Mouse (Mus musculus) embryonic facial prominence, embryonic 13.5 days (tissue): ENCODE data around the gene Nfix. TPM values are rescaled to one million over a fixed set of nuclear protein-coding genes. Genes with fewer than 3 reads are reported as not detected.
A peak's percentile ranks its signal among the peaks of the same experiment; 100 is the strongest.

Source experiments
- ATAC-seq: fragments of 200-750 bp; cut with Nextera tagmentation; 2 replicates; pipeline ENCODE4 v1.8.0; 2017; ENCODE audit warnings: low read depth; ENCODE audit not compliant: insufficient number of reproducible peaks, insufficient read depth, low FRiP score, low TSS enrichment
- H3K27ac ChIP-seq: fragments of 300-500 bp; sonication (generic); 2 replicates; pipeline ENCODE4 v1.5.1; 2015; ENCODE audit warnings: moderate library complexity, mild to moderate bottlenecking, inconsistent platforms
- H3K27me3 ChIP-seq: fragments of 300-500 bp; sonication (generic); 2 replicates; pipeline ENCODE4 v1.6.1; 2015; ENCODE audit warnings: mild to moderate bottlenecking, inconsistent platforms
- H3K36me3 ChIP-seq: fragments of 300-500 bp; sonication (generic); 2 replicates; pipeline ENCODE4 v1.6.1; 2015; ENCODE audit warnings: mild to moderate bottlenecking, inconsistent platforms
- H3K4me1 ChIP-seq: fragments of 300-500 bp; sonication (generic); 2 replicates; pipeline ENCODE4 v1.6.1; 2015; ENCODE audit warnings: inconsistent platforms
- H3K4me2 ChIP-seq: fragments of 300-500 bp; sonication (generic); 2 replicates; pipeline ENCODE4 v1.6.1; 2015; ENCODE audit warnings: moderate library complexity, mild to moderate bottlenecking, inconsistent platforms
- H3K4me3 ChIP-seq: fragments of 300-500 bp; sonication (generic); 2 replicates; pipeline ENCODE4 v1.5.1; 2015; ENCODE audit warnings: mild to moderate bottlenecking, inconsistent platforms
- H3K9ac ChIP-seq: fragments of 300-500 bp; sonication (generic); 2 replicates; pipeline ENCODE4 v1.6.1; 2015; ENCODE audit warnings: mild to moderate bottlenecking, inconsistent platforms
- H3K9me3 ChIP-seq: fragments of 300-500 bp; sonication (generic); 2 replicates; pipeline ENCODE4 v1.6.1; 2016; ENCODE audit warnings: inconsistent platforms
- WGBS: fragments of 180-500 bp; shearing (Covaris S2); methylation state at CpG from one replicate; pipeline ENCODE4 v1.1.7; 2015; ENCODE audit warnings: mixed read lengths; 5-methylcytosine and 5-hydroxymethylcytosine counted together
- polyA plus RNA-seq: library from polyadenylated mRNA; unstranded; fragments of >200 nt; fragmentation: Nextera tagmentation; extraction: Ambion mirVana; gene quantifications from 2 replicates; pipeline ENCODE4 v1.2.1, GENCODE M21; 2015

Nfix gene
- polyA plus RNA-seq, 1 experiment from 2014 or later, result 37.0 TPM

- Histone ChIP-seq H3K4me2 (peak overlapping the region; percentile 87), H3K27me3 (no peaks in the 10 kb centered on the region), H3K9ac (peak overlapping the region; percentile 84), H3K4me3 (peak overlapping the region; percentile 85), H3K36me3 (peaks cover 19% of the 10 kb centered on the region), H3K27ac (peak overlapping the region; percentile 96), H3K9me3 (no peaks in the 10 kb centered on the region), H3K4me1 (peaks cover 36% of the 10 kb centered on the region)
- no peak for ATAC-seq
- under 1% methylated on average over 29 of the region's 29 CpGs for WGBS
These were observed 135.4 kb downstream of the Nfix start for GRCm38 (mm10) chr8:84664566-84665384.

GRCm38 (mm10) chr8:84663483-84664327 lies 136.4 kb downstream of the Nfix start:
- peak overlapping the region; percentile 87 for H3K4me2 ChIP-seq
- peak overlapping the region; percentile 84 for H3K9ac ChIP-seq
- no peaks in the 10 kb centered on the region for H3K9me3 ChIP-seq
- no peaks in the 10 kb centered on the region for H3K27me3 ChIP-seq
- peaks cover 10% of the 10 kb centered on the region for H3K36me3 ChIP-seq
- peaks cover 45% of the 10 kb centered on the region for H3K4me1 ChIP-seq
- WGBS, result 1% methylated on average over 43 of the region's 43 CpGs
- ATAC-seq, result peak; percentile 78
- H3K4me3 ChIP-seq, result peak overlapping the region; percentile 85
- peak overlapping the region; percentile 96 for H3K27ac ChIP-seq

- Histone ChIP-seq H3K27me3 (no peaks in the 10 kb centered on the region), H3K36me3 (peaks cover under 1% of the 10 kb centered on the region; the same call in 1 of the 2 replicates), H3K4me2 (peak within 1 kb of the TSS; percentile 87), H3K27ac (peak within 1 kb of the TSS; percentile 96), H3K4me3 (peak within 1 kb of the TSS; percentile 85), H3K9me3 (no peaks in the 10 kb centered on the region), H3K4me1 (peaks cover 50% of the 10 kb centered on the region), H3K9ac (peak within 1 kb of the TSS; percentile 94)
- peak; percentile 79 for ATAC-seq
- under 1% methylated on average over 27 of the region's 27 CpGs for WGBS
These were observed 137.5 kb downstream of the Nfix start, which contains the start of gene Ier2 for GRCm38 (mm10) chr8:84662581-84663065. Ier2 (minus strand) TSS chr8:84662852.

GRCm38 (mm10) chr8:84661961-84662571 lies 138.1 kb downstream of the Nfix start:
- Histone ChIP-seq H3K27ac (peak overlapping the region; percentile 96), H3K4me1 (peaks cover 56% of the 10 kb centered on the region), H3K4me3 (peak overlapping the region; percentile 85), H3K36me3 (no peaks in the 10 kb centered on the region; the same call in 1 of the 2 replicates), H3K4me2 (peak overlapping the region; percentile 87), H3K9me3 (no peaks in the 10 kb centered on the region), H3K27me3 (no peaks in the 10 kb centered on the region), H3K9ac (peak overlapping the region; percentile 94)
- under 1% methylated on average over 61 of the region's 61 CpGs for WGBS
- ATAC-seq, result no peak

- Histone ChIP-seq H3K36me3 (no peaks in the 10 kb centered on the region), H3K4me1 (peaks cover 58% of the 10 kb centered on the region), H3K4me3 (peak overlapping the region; percentile 85), H3K9ac (peak overlapping the region; percentile 94), H3K27ac (peak overlapping the region; percentile 96), H3K27me3 (no peaks in the 10 kb centered on the region), H3K9me3 (no peaks in the 10 kb centered on the region), H3K4me2 (peak overlapping the region; percentile 87)
- WGBS, result 0% methylated on average over 24 of the region's 24 CpGs
- ATAC-seq, result no peak
These were observed 138.7 kb downstream of the Nfix start for GRCm38 (mm10) chr8:84661458-84661871.

GRCm38 (mm10) chr8:84660819-84661457 lies 139.2 kb downstream of the Nfix start:
- Histone ChIP-seq H3K27me3 (no peaks in the 10 kb centered on the region), H3K27ac (peak overlapping the region; percentile 96), H3K9ac (peak overlapping the region; percentile 94), H3K4me2 (peak overlapping the region; percentile 87), H3K36me3 (no peaks in the 10 kb centered on the region), H3K4me3 (peak overlapping the region; percentile 85), H3K9me3 (no peaks in the 10 kb centered on the region), H3K4me1 (peaks cover 58% of the 10 kb centered on the region)
- no peak for ATAC-seq
- 1% methylated on average over 20 of the region's 20 CpGs for WGBS

GRCm38 (mm10) chr8:84659936-84660818 lies 140.0 kb downstream of the Nfix start:
- WGBS, result 2% methylated on average over 33 of the region's 33 CpGs
- Histone ChIP-seq H3K4me1 (peaks cover 60% of the 10 kb centered on the region), H3K27me3 (no peaks in the 10 kb centered on the region), H3K9ac (peak overlapping the region; percentile 94), H3K36me3 (no peaks in the 10 kb centered on the region), H3K27ac (peak overlapping the region; percentile 96), H3K4me2 (peak overlapping the region; percentile 87), H3K9me3 (no peaks in the 10 kb centered on the region), H3K4me3 (peak overlapping the region; percentile 85)
- no peak for ATAC-seq

- H3K27ac ChIP-seq, result 0 out of 2 replicates have a peak overlapping the region, but pooled peaks have one; percentile 96
- whole genome bisulfite sequencing, result 73% methylated on average over 1 of the region's 1 CpGs
These were observed 141.2 kb downstream of the Nfix start for GRCm38 (mm10) chr8:84658951-84659350.

GRCm38 (mm10) chr8:84657680-84658079 lies 142.5 kb downstream of the Nfix start:
- Histone ChIP-seq H3K4me1 (peaks cover 61% of the 10 kb centered on the region), H3K9me3 (no peaks in the 10 kb centered on the region), H3K4me2 (peak overlapping the region; percentile 85), H3K4me3 (no peak overlapping the region), H3K9ac (no peak overlapping the region), H3K36me3 (no peaks in the 10 kb centered on the region), H3K27ac (peak overlapping the region; percentile 99), H3K27me3 (no peaks in the 10 kb centered on the region)
- WGBS, result 45% methylated on average over 4 of the region's 4 CpGs
- no peak for ATAC-seq

More at GRCm38 (mm10) chr8:84658951-84659350, 141.2 kb downstream of the Nfix start:
- peaks cover 68% of the 10 kb centered on the region for H3K4me1 ChIP-seq
- no peaks in the 10 kb centered on the region for H3K36me3 ChIP-seq
- no peak overlapping the region for H3K4me3 ChIP-seq
- peak overlapping the region; percentile 1; the same call in 1 of the 2 replicates for H3K4me2 ChIP-seq
- H3K27me3 ChIP-seq, result no peaks in the 10 kb centered on the region
- H3K9ac ChIP-seq, result no peak overlapping the region
- ATAC-seq, result no peak
- H3K9me3 ChIP-seq, result no peaks in the 10 kb centered on the region

GRCm38 (mm10) chr8:84657203-84657602 lies 142.9 kb downstream of the Nfix start:
- no peak for ATAC-seq
- Histone ChIP-seq H3K9me3 (no peaks in the 10 kb centered on the region), H3K4me2 (peak overlapping the region; percentile 85), H3K27ac (peak overlapping the region; percentile 99), H3K9ac (peak overlapping the region; percentile 75), H3K4me1 (peaks cover 61% of the 10 kb centered on the region), H3K36me3 (no peaks in the 10 kb centered on the region), H3K27me3 (no peaks in the 10 kb centered on the region), H3K4me3 (peak overlapping the region; percentile 44)
